Mouse (Mus musculus) stomach, embryonic 15.5 days (tissue): ENCODE data around the gene Ehbp1l1. TPM values are rescaled to one million over a fixed set of nuclear protein-coding genes. Genes with fewer than 3 reads are reported as not detected.
A peak's percentile ranks its signal among the peaks of the same experiment; 100 is the strongest.

Source experiments
- ATAC-seq: fragments of 200-750 bp; cut with Nextera tagmentation; 2 replicates; pipeline ENCODE4 v1.8.0; 2017; ENCODE audit warnings: low read depth, moderate number of reproducible peaks, moderate TSS enrichment; ENCODE audit not compliant: insufficient read depth, low FRiP score
- H3K27ac ChIP-seq: fragments of 300-500 bp; sonication (generic); 2 replicates; pipeline ENCODE4 v1.5.1; 2015; ENCODE audit warnings: mild to moderate bottlenecking, inconsistent platforms
- H3K27me3 ChIP-seq: fragments of 300-500 bp; sonication (generic); replicated peaks from 2 replicates; pipeline ENCODE4 v1.6.1; 2015; ENCODE audit warnings: inconsistent platforms
- H3K36me3 ChIP-seq: fragments of 300-500 bp; sonication (generic); 2 replicates; pipeline ENCODE4 v1.6.1; 2015; ENCODE audit warnings: inconsistent platforms
- H3K4me1 ChIP-seq: fragments of 300-500 bp; sonication (generic); 2 replicates; pipeline ENCODE4 v1.6.1; 2015; ENCODE audit warnings: inconsistent platforms
- H3K4me2 ChIP-seq: fragments of 300-500 bp; sonication (generic); 2 replicates; pipeline ENCODE4 v1.6.1; 2015; ENCODE audit warnings: mild to moderate bottlenecking, inconsistent platforms
- H3K4me3 ChIP-seq: fragments of 300-500 bp; sonication (generic); replicated peaks from 2 replicates; pipeline ENCODE4 v1.5.1; 2015; ENCODE audit warnings: inconsistent platforms
- H3K9ac ChIP-seq: fragments of 300-500 bp; sonication (generic); 2 replicates; pipeline ENCODE4 v1.6.1; 2015; ENCODE audit warnings: inconsistent platforms
- H3K9me3 ChIP-seq: fragments of 300-500 bp; sonication (generic); 2 replicates; pipeline ENCODE4 v1.6.1; 2016; ENCODE audit warnings: inconsistent platforms
- WGBS: fragments of 180-500 bp; shearing (Covaris S2); methylation state at CpG from one replicate; pipeline ENCODE4 v1.1.7; 2015; 5-methylcytosine and 5-hydroxymethylcytosine counted together
- polyA plus RNA-seq: library from polyadenylated mRNA; unstranded; fragments of >200 nt; fragmentation: Nextera tagmentation; extraction: Ambion mirVana; gene quantifications from 2 replicates; pipeline ENCODE4 v1.2.1, GENCODE M21; 2015

Ehbp1l1 gene
- polyA plus RNA-seq = 45.0 and 50.0 TPM in 2 replicates

DNA sequence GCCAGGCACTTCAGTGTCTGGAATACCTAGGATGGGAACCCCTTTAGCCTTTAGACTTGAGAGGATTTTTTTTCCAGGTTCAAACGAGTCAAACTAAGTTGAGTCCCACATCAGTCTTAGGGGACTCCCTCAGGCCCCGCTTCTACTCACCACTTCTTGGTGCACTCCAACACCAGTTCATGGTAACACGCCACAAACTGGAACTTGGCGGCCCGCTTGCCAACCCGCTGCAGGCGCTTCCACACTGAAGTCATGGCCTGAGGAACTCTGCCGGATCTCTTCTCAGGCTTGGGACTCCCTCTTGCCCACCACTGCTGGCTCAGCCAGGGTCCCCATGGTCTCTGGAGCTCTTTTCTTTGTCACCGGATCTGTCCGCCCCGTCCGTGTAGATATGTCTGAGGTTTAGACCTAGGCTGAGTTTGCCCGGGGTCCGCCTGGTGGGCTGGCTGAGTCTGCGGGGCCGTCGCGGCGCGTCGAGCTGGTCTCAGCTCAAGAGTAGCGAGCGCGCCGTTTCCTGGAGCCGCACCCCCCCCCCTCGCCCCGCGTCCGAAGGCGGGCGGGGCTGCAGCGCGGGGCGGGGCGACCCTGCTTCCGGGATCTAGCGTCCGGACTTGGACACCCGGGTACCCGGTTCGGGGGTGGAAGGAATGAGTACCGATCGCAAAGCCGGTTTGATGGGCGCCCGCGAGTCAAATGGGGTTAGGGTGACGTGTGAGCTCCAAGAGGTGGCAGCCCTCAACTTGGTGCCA lies at the start of gene Ehbp1l1:
Gene Ehbp1l1, minus strand, starts transcription at position 551 of the 749 bp plus-strand sequence.
- Histone ChIP-seq H3K27ac (peak within 1 kb of the TSS; percentile 81), H3K9me3 (no peaks in the 10 kb centered on the region), H3K4me2 (peak within 1 kb of the TSS; percentile 88), H3K27me3 (no peaks in the 10 kb centered on the region), H3K4me1 (peaks cover 60% of the 10 kb centered on the region), H3K4me3 (peak within 1 kb of the TSS; percentile 89), H3K9ac (peak within 1 kb of the TSS; percentile 56; the same call in 1 of the 2 replicates), H3K36me3 (peaks cover 18% of the 10 kb centered on the region)
- ATAC-seq = peak; percentile 35; the same call in 1 of the 2 replicates
- 6% methylated on average over 49 of the region's 49 CpGs for WGBS

DNA sequence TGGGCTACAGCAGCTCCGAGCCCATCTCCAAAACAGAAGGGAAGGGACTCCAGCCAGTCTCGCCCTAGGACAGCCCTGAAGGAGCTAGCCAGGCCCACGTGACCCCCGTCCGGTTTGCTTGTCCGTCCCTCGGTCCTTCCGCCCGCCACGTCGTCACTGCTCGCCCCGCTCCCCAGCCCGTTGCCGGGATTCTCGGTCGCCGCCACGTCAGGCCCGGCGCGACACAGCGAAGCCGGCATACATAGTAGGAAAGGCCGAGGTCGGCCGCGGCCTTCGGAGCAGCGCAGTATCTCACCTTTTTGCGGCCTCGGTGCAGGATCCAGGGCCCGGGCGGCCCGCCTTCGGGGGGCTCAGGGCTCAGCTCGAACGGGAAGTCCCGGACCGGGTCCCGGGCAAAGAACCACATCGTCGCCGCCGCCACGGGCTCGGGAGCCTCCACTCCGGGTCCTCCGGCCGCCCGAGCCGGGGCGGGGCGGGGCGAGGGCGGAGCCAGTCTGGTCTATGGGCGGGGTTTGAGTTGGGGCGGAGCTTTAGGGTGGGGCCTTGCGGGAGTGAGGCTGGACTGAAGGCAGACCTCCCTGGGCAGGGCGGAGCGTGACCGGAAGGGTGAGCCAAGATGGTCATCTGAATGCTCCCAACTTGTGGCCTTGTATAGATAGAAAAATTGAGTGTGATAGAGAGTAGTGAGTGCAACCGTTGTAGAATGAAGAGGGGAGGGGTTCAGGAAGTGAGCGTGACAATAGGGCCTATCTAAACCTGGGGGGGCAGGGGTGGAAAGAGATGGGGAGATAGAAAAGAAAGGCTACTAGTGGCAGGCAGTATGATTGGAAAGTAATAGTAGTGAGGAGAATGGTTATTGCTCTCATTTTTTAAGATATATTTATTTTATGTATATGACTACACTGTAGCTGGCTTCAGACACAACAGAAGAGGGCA lies 45.1 kb upstream of the Ehbp1l1 start, which contains the start of gene Scyl1:
Gene Scyl1, minus strand, starts transcription at position 495 of the 936 bp plus-strand sequence.
- peak within 1 kb of the TSS; percentile 87 for H3K27ac ChIP-seq
- H3K4me3 ChIP-seq = peak within 1 kb of the TSS; percentile 81
- under 1% methylated on average over 64 of the region's 64 CpGs for WGBS
- peak within 1 kb of the TSS; percentile 75 for H3K4me2 ChIP-seq
- H3K27me3 ChIP-seq = no peaks in the 10 kb centered on the region
- H3K36me3 ChIP-seq = peaks cover 8% of the 10 kb centered on the region
- peak; percentile 94 for ATAC-seq
- peak within 1 kb of the TSS; percentile 95 for H3K9ac ChIP-seq
- H3K9me3 ChIP-seq = no peaks in the 10 kb centered on the region
- H3K4me1 ChIP-seq = peaks cover 15% of the 10 kb centered on the region

DNA sequence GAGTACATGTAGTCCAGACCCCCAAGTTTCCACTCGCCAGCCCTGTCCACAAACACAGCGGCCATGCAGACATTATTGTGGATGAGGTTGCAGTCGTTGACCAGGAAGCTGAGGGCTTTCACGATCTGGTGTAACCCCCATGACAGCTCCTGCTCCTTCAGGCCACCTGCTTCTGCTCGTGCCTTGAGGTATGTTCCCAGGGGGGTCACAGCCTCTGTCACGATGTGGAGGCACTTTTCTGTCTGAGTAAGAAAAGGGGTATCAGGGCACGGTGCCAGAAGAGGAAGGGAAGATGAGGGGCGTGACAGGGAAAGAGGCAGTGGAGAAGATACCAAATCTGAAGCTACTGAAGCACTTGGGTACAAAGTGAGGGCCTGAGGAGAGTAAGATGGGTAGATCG lies 44.2 kb upstream of the Ehbp1l1 start:
- no peaks in the 10 kb centered on the region for H3K27me3 ChIP-seq
- peaks cover 17% of the 10 kb centered on the region for H3K36me3 ChIP-seq
- 32% methylated on average over 9 of the region's 9 CpGs for WGBS
- ATAC-seq = no peak
- peak overlapping the region; percentile 95 for H3K9ac ChIP-seq
- H3K9me3 ChIP-seq = no peaks in the 10 kb centered on the region
- H3K4me1 ChIP-seq = peaks cover 15% of the 10 kb centered on the region
- H3K27ac ChIP-seq = peak overlapping the region; percentile 87; the same call in 1 of the 2 replicates
- H3K4me2 ChIP-seq = peak overlapping the region; percentile 75
- H3K4me3 ChIP-seq = peak overlapping the region; percentile 81

DNA sequence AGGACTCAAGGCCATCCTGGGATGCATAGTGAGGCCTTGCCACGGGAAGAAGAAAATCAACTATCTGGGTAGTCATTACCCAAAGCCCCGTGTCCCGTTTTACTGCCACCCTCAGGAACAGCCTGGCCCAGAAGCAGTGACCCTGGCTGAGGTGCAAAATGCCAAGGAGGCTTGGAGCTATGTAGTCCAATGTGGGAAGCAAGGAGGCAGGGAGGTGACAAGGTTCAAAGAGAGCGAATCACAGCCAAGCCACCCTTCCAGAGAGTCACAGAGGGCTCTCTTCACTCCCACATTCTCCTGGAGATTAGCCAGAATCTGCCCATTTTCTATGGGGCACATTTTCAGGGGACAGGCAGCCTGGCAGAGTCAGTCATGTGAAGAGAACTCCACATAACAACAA lies 41.2 kb upstream of the Ehbp1l1 start:
- Histone ChIP-seq H3K36me3 (peaks cover 41% of the 10 kb centered on the region), H3K4me1 (peaks cover 15% of the 10 kb centered on the region), H3K9ac (no peak overlapping the region), H3K27ac (no peak overlapping the region), H3K4me2 (no peak overlapping the region), H3K4me3 (no peak overlapping the region), H3K9me3 (no peaks in the 10 kb centered on the region), H3K27me3 (no peaks in the 10 kb centered on the region)
- no peak for ATAC-seq
- 90% methylated on average over 4 of the region's 4 CpGs for WGBS

DNA sequence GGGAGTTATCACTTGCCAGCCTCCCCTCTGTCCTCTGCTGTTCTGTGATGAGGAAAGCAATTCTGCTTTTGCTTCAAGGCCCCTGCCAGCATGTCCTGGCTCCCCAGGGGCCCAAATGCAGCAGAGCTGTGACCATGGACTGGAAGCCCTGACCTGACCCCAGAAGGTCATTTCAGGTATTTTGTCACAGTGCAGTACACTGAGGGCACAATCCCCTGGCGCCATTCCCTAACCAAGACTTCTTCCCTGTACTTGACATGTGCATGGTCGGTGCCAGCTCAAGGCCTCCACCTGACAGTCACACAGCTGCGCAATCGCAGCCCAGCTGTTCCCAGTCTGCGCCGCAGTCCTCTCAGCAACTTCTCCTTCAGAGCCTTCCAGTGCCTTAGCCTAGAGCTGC lies 37.0 kb upstream of the Ehbp1l1 start:
- no peaks in the 10 kb centered on the region for H3K27me3 ChIP-seq
- no peak overlapping the region for H3K9ac ChIP-seq
- H3K36me3 ChIP-seq = peaks cover 75% of the 10 kb centered on the region

DNA sequence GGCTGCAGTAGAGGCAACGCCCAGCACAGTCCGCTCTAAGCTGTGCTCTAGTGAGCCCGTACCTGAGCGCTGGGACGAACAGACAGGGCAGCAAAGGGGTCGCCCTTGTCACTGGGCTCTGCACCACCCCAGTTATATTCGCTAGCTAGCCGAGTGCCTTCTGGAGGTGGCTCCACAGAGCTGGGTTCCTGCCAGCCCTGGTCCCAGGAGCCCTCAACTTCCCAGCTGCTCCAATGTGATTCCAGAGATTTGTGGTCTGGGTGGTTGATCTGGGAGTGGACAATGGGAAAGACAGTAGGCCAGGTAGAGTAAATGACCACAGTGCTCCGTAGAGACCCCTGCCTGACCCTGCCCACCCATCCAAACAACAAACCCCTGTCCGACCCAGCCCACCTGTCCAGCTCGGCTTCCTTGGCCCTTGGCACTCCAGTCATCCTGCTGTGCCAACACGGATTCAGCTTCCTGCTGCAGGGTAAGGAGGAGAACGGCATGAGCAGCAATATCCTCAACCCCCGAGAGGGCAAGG lies 32.8 kb upstream of the Ehbp1l1 start:
- no peak for ATAC-seq
- Histone ChIP-seq H3K9ac (no peak overlapping the region), H3K27me3 (peaks cover 19% of the 10 kb centered on the region), H3K4me3 (no peak overlapping the region), H3K4me2 (no peak overlapping the region), H3K4me1 (peaks cover 12% of the 10 kb centered on the region), H3K27ac (no peak overlapping the region), H3K36me3 (peaks cover 55% of the 10 kb centered on the region), H3K9me3 (no peaks in the 10 kb centered on the region)
- 89% methylated on average over 14 of the region's 14 CpGs for WGBS

More for the DNA sequence above, 37.0 kb upstream of the Ehbp1l1 start:
- no peaks in the 10 kb centered on the region for H3K9me3 ChIP-seq
- H3K4me2 ChIP-seq = no peak overlapping the region
- H3K4me1 ChIP-seq = no peaks in the 10 kb centered on the region
- no peak overlapping the region for H3K4me3 ChIP-seq
- ATAC-seq = no peak
- H3K27ac ChIP-seq = no peak overlapping the region
- WGBS = 93% methylated on average over 6 of the region's 6 CpGs

DNA sequence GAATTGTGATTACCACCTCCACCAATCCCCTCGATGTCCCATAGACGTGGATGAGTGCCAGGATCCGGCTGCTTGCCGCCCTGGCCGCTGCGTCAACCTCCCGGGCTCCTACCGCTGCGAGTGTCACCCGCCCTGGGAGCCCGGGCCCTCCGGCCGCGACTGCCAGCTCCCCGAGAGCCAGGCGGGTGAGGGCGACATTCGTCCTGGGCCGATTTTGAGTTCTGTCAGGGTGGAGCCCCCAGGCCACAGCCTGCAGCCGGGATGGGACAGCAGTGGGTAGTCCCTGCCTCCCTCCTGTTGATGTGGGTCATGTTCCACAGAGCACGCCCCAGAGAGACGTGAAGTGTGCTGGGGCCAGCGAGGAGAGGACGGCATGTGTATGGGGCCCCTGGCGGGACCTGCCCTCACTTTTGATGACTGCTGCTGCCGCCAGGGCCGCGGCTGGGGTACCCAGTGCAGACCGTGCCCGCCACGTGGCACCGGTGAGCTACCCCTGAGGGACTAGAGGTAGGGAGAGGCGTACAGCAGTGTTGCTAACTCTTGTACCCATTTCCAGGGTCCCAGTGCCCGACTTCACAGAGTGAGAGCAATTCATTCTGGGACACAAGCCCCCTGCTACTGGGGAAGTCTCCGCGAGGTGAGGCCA lies 31.0 kb upstream of the Ehbp1l1 start:
- no peaks in the 10 kb centered on the region for H3K9me3 ChIP-seq
- H3K27ac ChIP-seq = no peak overlapping the region
- 0 out of 2 replicates have a peak overlapping the region, but pooled peaks have one; percentile 4 for H3K4me3 ChIP-seq
- H3K9ac ChIP-seq = no peak overlapping the region
- 30% methylated on average over 36 of the region's 36 CpGs for WGBS
- H3K4me1 ChIP-seq = peaks cover 12% of the 10 kb centered on the region
- peaks cover 19% of the 10 kb centered on the region for H3K27me3 ChIP-seq
- ATAC-seq = 0 out of 2 replicates have a peak, but pooled peaks have one; percentile 12
- H3K36me3 ChIP-seq = peaks cover 43% of the 10 kb centered on the region
- H3K4me2 ChIP-seq = peak overlapping the region; percentile 35

DNA sequence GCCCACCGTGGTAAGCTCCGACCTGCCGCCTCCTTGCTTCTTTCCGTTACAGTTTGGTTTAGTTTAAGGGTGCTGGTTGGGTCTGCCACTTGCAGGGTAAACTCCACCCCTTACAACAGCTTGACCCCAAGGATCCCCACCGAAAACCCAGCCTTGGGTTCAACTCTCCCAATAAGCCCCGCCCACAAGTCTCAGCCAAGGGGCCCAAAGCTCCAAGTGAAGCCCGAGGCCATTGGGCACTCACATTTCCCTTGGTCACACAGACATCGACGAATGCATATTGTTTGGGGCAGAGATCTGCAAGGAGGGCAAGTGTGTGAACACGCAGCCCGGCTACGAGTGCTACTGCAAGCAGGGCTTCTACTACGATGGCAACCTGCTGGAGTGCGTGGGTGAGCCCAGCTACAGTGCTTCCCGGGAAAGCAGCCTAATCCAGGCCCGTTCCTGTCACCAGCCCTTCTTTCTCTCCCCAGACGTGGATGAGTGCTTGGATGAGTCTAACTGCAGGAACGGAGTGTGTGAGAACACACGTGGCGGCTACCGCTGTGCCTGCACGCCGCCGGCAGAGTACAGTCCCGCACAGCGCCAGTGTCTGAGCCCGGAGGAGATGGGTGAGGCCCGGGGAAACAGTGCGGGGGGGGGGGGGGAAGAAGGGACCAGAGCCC lies 30.3 kb upstream of the Ehbp1l1 start:
- peak overlapping the region; percentile 35 for H3K4me2 ChIP-seq
- 0 out of 2 replicates have a peak overlapping the region, but pooled peaks have one; percentile 4 for H3K4me3 ChIP-seq
- H3K4me1 ChIP-seq = peaks cover 15% of the 10 kb centered on the region
- ATAC-seq = peak; percentile 33; the same call in 1 of the 2 replicates
- 25% methylated on average over 27 of the region's 29 CpGs for WGBS
- H3K9me3 ChIP-seq = no peaks in the 10 kb centered on the region
- H3K27ac ChIP-seq = no peak overlapping the region
- H3K9ac ChIP-seq = no peak overlapping the region
- peaks cover 40% of the 10 kb centered on the region for H3K36me3 ChIP-seq
- peaks cover 25% of the 10 kb centered on the region for H3K27me3 ChIP-seq

DNA sequence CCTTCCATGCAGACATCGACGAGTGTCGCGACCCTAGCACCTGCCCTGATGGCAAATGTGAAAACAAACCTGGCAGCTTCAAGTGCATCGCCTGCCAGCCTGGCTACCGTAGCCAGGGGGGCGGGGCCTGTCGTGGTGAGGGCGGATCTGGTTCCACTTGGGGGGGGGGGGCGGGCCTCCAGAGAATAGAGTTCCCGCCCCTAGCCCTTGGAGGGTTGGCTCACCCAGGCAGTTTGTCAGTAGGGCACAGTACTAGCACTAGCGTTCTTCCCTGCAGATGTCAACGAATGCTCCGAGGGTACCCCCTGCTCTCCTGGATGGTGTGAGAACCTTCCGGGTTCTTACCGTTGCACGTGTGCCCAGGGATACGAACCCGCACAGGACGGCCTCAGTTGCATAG lies 25.6 kb upstream of the Ehbp1l1 start:
- no peak overlapping the region for H3K9ac ChIP-seq
- ATAC-seq = no peak; the same call in 1 of the 2 replicates
- no peak overlapping the region for H3K27ac ChIP-seq
- H3K36me3 ChIP-seq = no peaks in the 10 kb centered on the region
- H3K4me2 ChIP-seq = no peak overlapping the region
- no peak overlapping the region for H3K4me3 ChIP-seq
- H3K27me3 ChIP-seq = peaks cover 33% of the 10 kb centered on the region
- whole genome bisulfite sequencing = 17% methylated on average over 20 of the region's 20 CpGs
- H3K4me1 ChIP-seq = peaks cover 12% of the 10 kb centered on the region
- no peaks in the 10 kb centered on the region for H3K9me3 ChIP-seq

DNA sequence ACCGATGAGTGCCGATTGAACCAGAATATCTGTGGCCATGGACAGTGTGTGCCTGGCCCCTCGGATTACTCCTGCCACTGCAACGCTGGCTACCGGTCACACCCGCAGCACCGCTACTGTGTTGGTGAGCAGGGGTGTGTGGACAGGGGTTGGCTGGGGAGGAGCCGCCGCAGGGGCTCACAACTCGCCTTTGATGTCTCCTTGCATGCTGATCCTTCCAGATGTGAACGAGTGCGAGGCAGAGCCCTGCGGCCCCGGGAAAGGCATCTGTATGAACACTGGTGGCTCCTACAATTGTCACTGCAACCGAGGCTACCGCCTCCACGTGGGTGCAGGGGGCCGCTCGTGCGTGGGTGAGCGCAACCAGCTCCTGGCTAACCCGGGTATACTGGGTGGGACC lies 24.8 kb upstream of the Ehbp1l1 start:
- H3K4me1 ChIP-seq = peaks cover 14% of the 10 kb centered on the region; the same call in 1 of the 2 replicates
- H3K36me3 ChIP-seq = no peaks in the 10 kb centered on the region
- H3K4me2 ChIP-seq = no peak overlapping the region
- 23% methylated on average over 22 of the region's 22 CpGs for WGBS
- no peaks in the 10 kb centered on the region for H3K9me3 ChIP-seq
- ATAC-seq = no peak
- peaks cover 34% of the 10 kb centered on the region for H3K27me3 ChIP-seq
- H3K27ac ChIP-seq = no peak overlapping the region
- no peak overlapping the region for H3K4me3 ChIP-seq
- H3K9ac ChIP-seq = no peak overlapping the region

DNA sequence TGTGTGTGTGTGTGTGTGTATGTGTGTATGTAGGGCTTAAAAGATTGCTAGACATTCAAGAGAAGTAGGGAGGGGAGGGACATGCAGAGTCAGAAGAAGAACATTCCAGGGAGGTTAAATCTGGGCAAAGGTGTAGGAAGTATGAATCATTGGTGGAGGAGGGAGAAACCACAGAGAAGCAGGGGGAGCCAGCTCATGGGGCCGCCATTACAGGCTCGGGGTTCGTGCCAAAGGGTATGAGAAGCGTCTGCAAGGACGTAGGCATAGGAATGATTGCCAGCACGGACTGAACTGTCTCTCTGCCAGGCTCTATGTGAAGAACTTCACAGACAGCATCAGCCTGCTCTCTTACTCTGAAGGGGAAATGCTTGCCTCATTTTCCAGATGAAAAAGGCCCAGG lies 23.4 kb upstream of the Ehbp1l1 start:
- 78% methylated on average over 6 of the region's 6 CpGs for WGBS
- H3K27me3 ChIP-seq = peaks cover 32% of the 10 kb centered on the region

More for the DNA sequence above, 23.4 kb upstream of the Ehbp1l1 start:
- Histone ChIP-seq H3K4me1 (peaks cover 23% of the 10 kb centered on the region; the same call in 1 of the 2 replicates), H3K4me3 (no peak overlapping the region), H3K4me2 (no peak overlapping the region), H3K9ac (no peak overlapping the region), H3K36me3 (no peaks in the 10 kb centered on the region), H3K9me3 (no peaks in the 10 kb centered on the region), H3K27ac (no peak overlapping the region)
- ATAC-seq = no peak; the same call in 1 of the 2 replicates
